Mouse (Mus musculus): Measurements from ENCODE around the gene Trp53bp2.

DNA sequence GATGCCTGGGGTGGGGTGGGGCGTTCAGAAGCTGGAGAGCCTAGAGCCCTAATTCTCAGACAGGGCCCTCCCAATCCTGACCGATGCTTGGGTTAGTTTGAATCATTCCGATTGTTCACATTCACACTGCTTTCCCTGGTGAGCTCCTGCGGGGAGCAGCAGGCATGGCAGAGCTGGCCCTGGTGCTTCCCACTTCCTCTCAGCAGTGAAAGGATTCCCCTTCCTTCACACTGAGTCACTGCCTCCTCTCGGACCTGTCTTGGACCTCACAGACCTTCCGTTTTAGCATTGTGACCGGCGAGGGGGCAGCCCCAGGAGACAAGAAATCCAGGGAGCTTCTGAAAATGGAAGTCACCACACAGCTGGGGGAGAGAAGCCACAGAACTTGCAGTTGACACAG lies 102.8 kb downstream of the Trp53bp2 start:
- TF ChIP-seq CTCF (IDR thresholded peaks at IDR 0.05; ENCODE audit: low read depth, low read length) = no peak
- no peak for TF ChIP-seq POLR2A (IDR thresholded peaks at IDR 0.05; ENCODE audit: extremely low read depth, insufficient read depth, low read length)
